Mouse (Mus musculus): ENCODE data around the gene Ppm1b. TPM values are rescaled to one million over a fixed set of nuclear protein-coding genes. Genes with fewer than 3 reads are reported as not detected.

Gene Ppm1b
- polyA plus RNA-seq, 1 experiment from 2014 or later: 51.5 TPM

DNA sequence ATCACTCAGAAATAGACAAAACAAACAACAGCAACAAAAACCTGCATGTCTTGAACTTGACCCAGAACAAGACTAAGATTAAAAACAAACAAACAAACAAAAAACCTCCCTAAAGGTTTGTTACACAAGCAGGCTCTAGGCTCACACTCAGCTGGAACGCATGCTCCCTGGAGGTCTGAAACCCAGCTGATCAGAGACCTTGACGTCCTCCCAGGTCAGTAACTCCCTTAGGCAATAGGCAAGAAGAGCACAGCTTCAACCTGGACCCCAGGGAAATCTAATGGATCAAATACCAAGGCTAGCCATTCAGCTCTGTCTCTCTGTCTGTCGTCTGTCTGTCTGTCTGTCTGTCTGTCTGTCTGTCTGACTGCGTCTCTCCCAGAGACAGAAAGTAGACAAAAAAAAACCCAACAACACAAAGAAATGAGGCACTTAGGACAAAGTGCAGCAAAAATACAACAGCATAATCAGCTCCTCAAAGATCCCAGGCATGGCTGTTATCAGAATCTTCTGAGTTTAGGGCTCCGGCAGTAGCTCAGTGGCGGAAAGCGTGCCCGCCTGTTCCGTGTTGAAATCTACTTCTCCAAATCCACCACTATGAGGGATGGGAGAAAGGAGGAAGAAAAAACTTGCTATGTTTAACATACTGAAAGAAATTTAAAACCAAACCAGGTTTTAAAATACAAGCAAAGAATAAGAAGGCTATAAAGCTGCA, 16.4 kb upstream of the Ppm1b start:
- Histone ChIP-seq H3K4me1 (ENCODE audit: insufficient read depth, low read depth, low read length) (no peaks in the 10 kb centered on the region), H3K27ac (ENCODE audit: low read length) (no peak overlapping the region), H3K9me3 (ENCODE audit: low read length) (no peaks in the 10 kb centered on the region), H3K9ac (replicated peaks; ENCODE audit: low read depth) (no peak overlapping the region), H3K36me3 (ENCODE audit: insufficient read depth, low read length) (no peaks in the 10 kb centered on the region), H3K4me3 (ENCODE audit: low read depth, low read length) (no peak overlapping the region), H3K27me3 (replicated peaks; ENCODE audit: insufficient read depth, low read length) (no peaks in the 10 kb centered on the region), H3K4me2 (replicated peaks; ENCODE audit: low read depth, low read length) (no peak overlapping the region)
- ATAC-seq (no peak), DNase-seq (ENCODE audit: low spot score) (no peak)
- 81% methylated on average over 9 of the region's 9 CpGs for WGBS
- TF ChIP-seq CTCF (IDR thresholded peaks at IDR 0.05) (no peak), EP300 (IDR thresholded peaks at IDR 0.05) (no peak)

DNA sequence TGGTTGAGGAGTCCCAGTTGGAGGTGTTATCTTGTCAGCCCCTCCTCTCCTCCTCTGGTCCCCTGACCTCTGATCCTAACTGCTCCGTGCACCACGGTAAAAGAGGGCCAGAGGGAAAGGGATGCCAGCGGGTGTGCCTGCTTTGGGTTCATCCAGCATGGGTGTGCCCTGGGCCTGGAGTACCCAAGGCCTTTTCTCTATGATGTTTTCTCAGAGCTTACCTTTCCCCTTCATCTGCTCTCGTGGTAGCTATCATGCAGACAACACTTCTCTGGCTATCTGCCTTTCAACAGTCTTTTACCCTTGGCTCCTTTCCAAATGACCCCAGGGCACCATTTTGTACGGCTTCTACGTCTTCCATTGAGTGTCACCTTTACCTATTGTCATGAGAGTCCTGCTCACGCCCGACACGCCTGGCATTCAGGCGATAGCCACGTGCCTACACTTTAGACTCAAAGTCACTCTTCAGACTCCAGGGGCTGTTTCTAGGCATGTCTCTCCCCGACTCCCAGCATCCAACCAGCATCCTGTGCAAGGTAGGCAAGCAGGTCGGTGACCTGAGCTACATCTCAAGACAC, 15.2 kb upstream of the Ppm1b start:
- Histone ChIP-seq H3K36me3 (ENCODE audit: insufficient read depth, low read length) (no peaks in the 10 kb centered on the region), H3K4me2 (replicated peaks; ENCODE audit: low read depth, low read length) (no peak overlapping the region), H3K4me3 (ENCODE audit: low read depth, low read length) (no peak overlapping the region), H3K9me3 (ENCODE audit: low read length) (no peaks in the 10 kb centered on the region), H3K27me3 (replicated peaks; ENCODE audit: insufficient read depth, low read length) (no peaks in the 10 kb centered on the region), H3K27ac (ENCODE audit: low read length) (no peak overlapping the region), H3K9ac (replicated peaks; ENCODE audit: low read depth) (no peak overlapping the region), H3K4me1 (ENCODE audit: insufficient read depth, low read depth, low read length) (no peaks in the 10 kb centered on the region)
- ATAC-seq (no peak), DNase-seq (ENCODE audit: low spot score) (no peak)
- 81% methylated on average over 13 of the region's 13 CpGs for WGBS
- no peak for TF ChIP-seq CTCF (IDR thresholded peaks at IDR 0.05)
- no peak for TF ChIP-seq EP300 (IDR thresholded peaks at IDR 0.05)

DNA sequence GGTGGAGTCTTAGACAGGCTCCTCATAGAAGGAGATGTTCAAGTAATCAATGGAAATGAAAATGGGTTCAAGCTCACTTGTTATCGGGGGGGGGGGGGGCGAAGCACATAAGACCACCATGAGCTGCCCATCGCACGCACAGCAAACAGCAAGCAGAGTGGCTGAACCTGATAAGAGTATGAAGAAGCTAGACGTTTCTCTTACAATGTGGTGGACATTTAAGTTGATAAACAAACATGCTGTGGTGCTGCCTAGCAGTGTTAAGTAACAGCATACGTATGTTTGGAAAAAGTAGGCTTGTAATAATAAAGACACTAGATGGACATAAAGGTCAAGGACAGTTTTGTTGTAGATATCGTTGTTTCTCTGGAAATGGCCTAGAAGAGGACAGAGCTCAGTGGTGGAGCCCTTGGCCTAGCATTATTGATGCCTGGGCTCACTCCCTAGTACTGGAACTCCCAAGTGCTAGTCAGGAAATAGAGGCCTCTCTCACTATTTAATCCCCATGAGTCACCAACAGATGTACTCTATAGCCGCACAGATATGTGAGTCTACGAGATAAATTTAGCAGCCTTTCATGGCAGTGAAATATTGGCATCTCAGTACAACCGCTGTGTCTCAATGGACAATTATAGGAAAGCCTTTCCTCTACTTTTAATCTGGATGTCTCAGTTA, 14.0 kb upstream of the Ppm1b start:
- no peak overlapping the region for H3K4me3 ChIP-seq (ENCODE audit: low read depth, low read length)
- H3K27me3 ChIP-seq (replicated peaks; ENCODE audit: insufficient read depth, low read length): no peaks in the 10 kb centered on the region
- no peaks in the 10 kb centered on the region for H3K9me3 ChIP-seq (ENCODE audit: low read length)
- no peak overlapping the region for H3K4me2 ChIP-seq (replicated peaks; ENCODE audit: low read depth, low read length)
- H3K36me3 ChIP-seq (ENCODE audit: insufficient read depth, low read length): no peaks in the 10 kb centered on the region
- DNase-seq (ENCODE audit: low spot score) (peak; percentile 59), ATAC-seq (peak; percentile 53)
- H3K27ac ChIP-seq (ENCODE audit: low read length): no peak overlapping the region
- WGBS: 61% methylated on average over 10 of the region's 10 CpGs
- no peak overlapping the region for H3K9ac ChIP-seq (replicated peaks; ENCODE audit: low read depth)
- no peaks in the 10 kb centered on the region for H3K4me1 ChIP-seq (ENCODE audit: insufficient read depth, low read depth, low read length)
- TF ChIP-seq CTCF (IDR thresholded peaks at IDR 0.05): no peak
- TF ChIP-seq EP300 (IDR thresholded peaks at IDR 0.05): no peak

DNA sequence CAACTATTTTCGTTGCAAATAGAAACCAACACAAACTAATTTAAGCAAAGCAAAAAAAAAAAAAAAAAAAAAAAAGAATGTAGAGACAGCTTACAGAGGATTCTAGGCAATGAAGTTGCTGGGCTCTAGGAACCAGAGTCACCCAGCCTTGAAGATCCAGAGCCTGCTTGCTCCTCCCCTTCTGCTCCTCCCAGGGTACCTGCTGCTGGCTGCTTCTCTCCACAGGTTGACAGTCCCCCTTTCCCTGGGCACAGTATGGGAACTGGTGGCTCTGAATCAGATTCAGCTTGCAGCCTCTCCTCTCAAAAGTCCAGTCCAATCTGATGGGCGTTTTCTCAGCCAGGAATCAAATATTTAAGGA, 13.5 kb upstream of the Ppm1b start:
- no peak for TF ChIP-seq CTCF (IDR thresholded peaks at IDR 0.05)
- no peak for TF ChIP-seq EP300 (IDR thresholded peaks at IDR 0.05)
- H3K4me3 ChIP-seq (ENCODE audit: low read depth, low read length): no peak overlapping the region
- H3K27ac ChIP-seq (ENCODE audit: low read length): no peak overlapping the region
- no peak overlapping the region for H3K9ac ChIP-seq (replicated peaks; ENCODE audit: low read depth)
- WGBS: 41% methylated on average over 2 of the region's 2 CpGs
- no peaks in the 10 kb centered on the region for H3K9me3 ChIP-seq (ENCODE audit: low read length)
- no peaks in the 10 kb centered on the region for H3K4me1 ChIP-seq (ENCODE audit: insufficient read depth, low read depth, low read length)
- H3K27me3 ChIP-seq (replicated peaks; ENCODE audit: insufficient read depth, low read length): no peaks in the 10 kb centered on the region
- no peak for ATAC-seq
- DNase-seq (ENCODE audit: low spot score): no peak
- no peaks in the 10 kb centered on the region for H3K36me3 ChIP-seq (ENCODE audit: insufficient read depth, low read length)
- H3K4me2 ChIP-seq (replicated peaks; ENCODE audit: low read depth, low read length): no peak overlapping the region

GRCm38 (mm10) chr17:84944348-84944747, 12.2 kb upstream of the Ppm1b start:
- Histone ChIP-seq H3K4me2 (replicated peaks; ENCODE audit: low read depth, low read length) (no peak overlapping the region), H3K9me3 (ENCODE audit: low read length) (no peaks in the 10 kb centered on the region), H3K27ac (ENCODE audit: low read length) (no peak overlapping the region), H3K36me3 (ENCODE audit: insufficient read depth, low read length) (no peaks in the 10 kb centered on the region), H3K9ac (replicated peaks; ENCODE audit: low read depth) (no peak overlapping the region), H3K4me1 (ENCODE audit: insufficient read depth, low read depth, low read length) (no peaks in the 10 kb centered on the region), H3K27me3 (replicated peaks; ENCODE audit: insufficient read depth, low read length) (no peaks in the 10 kb centered on the region), H3K4me3 (ENCODE audit: low read depth, low read length) (no peak overlapping the region)
- TF ChIP-seq EP300 (IDR thresholded peaks at IDR 0.05) (no peak), CTCF (IDR thresholded peaks at IDR 0.05) (no peak)
- 79% methylated on average over 6 of the region's 6 CpGs for WGBS
- ATAC-seq: no peak
- no peak for DNase-seq (ENCODE audit: low spot score)

DNA sequence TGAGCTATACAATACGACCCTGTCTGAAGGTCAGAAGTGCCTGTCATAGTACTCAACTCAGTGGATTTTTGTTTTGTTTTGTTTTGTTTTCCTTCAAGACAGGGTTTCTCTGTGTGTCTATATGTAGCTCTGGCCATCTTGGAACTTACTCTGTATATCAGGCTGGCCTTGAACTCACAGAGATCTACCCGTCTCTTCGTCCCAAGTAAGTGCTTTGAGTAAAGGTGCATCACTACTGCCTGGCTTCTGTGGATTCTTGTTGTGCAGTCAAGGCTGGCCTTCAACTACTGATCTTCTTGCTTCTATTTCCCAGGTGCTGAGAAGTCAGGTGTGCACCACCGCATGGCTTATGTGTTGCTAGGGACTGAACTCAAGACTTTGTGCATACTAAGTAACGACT, 4.0 kb upstream of the Ppm1b start:
- H3K27ac ChIP-seq (ENCODE audit: low read length): no peak overlapping the region
- WGBS: 91% methylated on average over 5 of the region's 5 CpGs
- ATAC-seq (no peak), DNase-seq (ENCODE audit: low spot score) (no peak)
- no peak overlapping the region for H3K4me2 ChIP-seq (replicated peaks; ENCODE audit: low read depth, low read length)
- no peaks in the 10 kb centered on the region for H3K9me3 ChIP-seq (ENCODE audit: low read length)
- no peaks in the 10 kb centered on the region for H3K4me1 ChIP-seq (ENCODE audit: insufficient read depth, low read depth, low read length)
- no peak overlapping the region for H3K9ac ChIP-seq (replicated peaks; ENCODE audit: low read depth)
- H3K4me3 ChIP-seq (ENCODE audit: low read depth, low read length): no peak overlapping the region
- no peaks in the 10 kb centered on the region for H3K36me3 ChIP-seq (ENCODE audit: insufficient read depth, low read length)
- no peak for TF ChIP-seq CTCF (IDR thresholded peaks at IDR 0.05)
- TF ChIP-seq EP300 (IDR thresholded peaks at IDR 0.05): no peak
- no peaks in the 10 kb centered on the region for H3K27me3 ChIP-seq (replicated peaks; ENCODE audit: insufficient read depth, low read length)
